Mouse (Mus musculus): ENCODE measurements around the gene Lsm14a. TPM values are rescaled to one million over a fixed set of nuclear protein-coding genes. Genes with fewer than 3 reads are reported as not detected.

Gene Lsm14a
- polyA plus RNA-seq, 1 experiment from 2014 or later = 38.2 TPM

GRCm38 (mm10) chr7:34387784-34388444 is 5.2 kb downstream of the Lsm14a start:
- Histone ChIP-seq H3K36me3 (replicated peaks; ENCODE audit: control insufficient read depth, insufficient read depth) (no peaks in the 10 kb centered on the region), H3K9me3 (ENCODE audit: control insufficient read depth, low read length) (no peaks in the 10 kb centered on the region), H3K27me3 (ENCODE audit: control insufficient read depth, insufficient read depth, low read length) (no peaks in the 10 kb centered on the region), H3K4me3 (replicated peaks; ENCODE audit: low read length) (peak overlapping the region; percentile 98), H3K9ac (peak overlapping the region; percentile 91), H3K4me2 (replicated peaks) (peak overlapping the region; percentile 99), H3K27ac (no peak overlapping the region), H3K4me1 (replicated peaks; ENCODE audit: control insufficient read depth, insufficient read depth, low read length) (peaks cover 44% of the 10 kb centered on the region)
- DNase-seq (ENCODE audit: low spot score) (no peak), ATAC-seq (ENCODE audit: low FRiP score) (no peak)
- 2% methylated on average over 5 of the region's 5 CpGs for WGBS

DNA sequence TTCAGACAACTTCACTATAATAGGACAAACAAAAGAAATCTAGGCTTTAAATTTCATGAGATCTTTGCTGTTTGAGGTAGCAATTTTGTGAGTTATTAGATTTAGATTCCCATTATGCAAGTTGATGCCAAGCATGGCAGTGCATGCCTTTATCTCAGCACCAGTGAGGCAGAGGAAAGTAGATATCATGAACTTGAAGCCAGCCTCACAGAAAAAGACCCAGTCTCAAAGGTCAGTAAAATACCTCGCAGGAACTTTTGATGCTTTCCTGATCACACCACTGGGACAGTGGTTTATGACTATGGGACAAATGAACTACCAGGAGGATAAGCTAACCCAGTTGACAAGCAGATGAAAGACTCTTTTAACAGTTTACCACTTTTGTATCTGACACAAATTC is 10.3 kb downstream of the Lsm14a start:
- WGBS = 71% methylated on average over 1 of the region's 1 CpGs
- no peak for ATAC-seq (ENCODE audit: low FRiP score)

GRCm38 (mm10) chr7:34381733-34382132 is 11.4 kb downstream of the Lsm14a start:
- no peaks in the 10 kb centered on the region for H3K9me3 ChIP-seq (ENCODE audit: control insufficient read depth, low read length)
- H3K27me3 ChIP-seq (ENCODE audit: control insufficient read depth, insufficient read depth, low read length) = no peaks in the 10 kb centered on the region
- H3K27ac ChIP-seq = no peak overlapping the region
- H3K4me2 ChIP-seq (replicated peaks) = no peak overlapping the region
- H3K4me3 ChIP-seq (replicated peaks; ENCODE audit: low read length) = no peak overlapping the region
- WGBS = 86% methylated on average over 5 of the region's 5 CpGs
- peaks cover 24% of the 10 kb centered on the region for H3K4me1 ChIP-seq (replicated peaks; ENCODE audit: control insufficient read depth, insufficient read depth, low read length)
- DNase-seq (ENCODE audit: low spot score) (no peak), ATAC-seq (ENCODE audit: low FRiP score) (no peak)
- H3K9ac ChIP-seq = no peak overlapping the region
- H3K36me3 ChIP-seq (replicated peaks; ENCODE audit: control insufficient read depth, insufficient read depth) = no peaks in the 10 kb centered on the region

More for the DNA sequence above, 10.3 kb downstream of the Lsm14a start:
- DNase-seq (ENCODE audit: low spot score) = no peak
- H3K27ac ChIP-seq = no peak overlapping the region
- H3K27me3 ChIP-seq (ENCODE audit: control insufficient read depth, insufficient read depth, low read length) = no peaks in the 10 kb centered on the region
- no peak overlapping the region for H3K4me3 ChIP-seq (replicated peaks; ENCODE audit: low read length)
- peaks cover 35% of the 10 kb centered on the region for H3K4me1 ChIP-seq (replicated peaks; ENCODE audit: control insufficient read depth, insufficient read depth, low read length)
- H3K4me2 ChIP-seq (replicated peaks) = no peak overlapping the region
- H3K36me3 ChIP-seq (replicated peaks; ENCODE audit: control insufficient read depth, insufficient read depth) = no peaks in the 10 kb centered on the region
- H3K9ac ChIP-seq = no peak overlapping the region
- H3K9me3 ChIP-seq (ENCODE audit: control insufficient read depth, low read length) = no peaks in the 10 kb centered on the region

- no peak overlapping the region for H3K9ac ChIP-seq
- DNase-seq (ENCODE audit: low spot score) (no peak), ATAC-seq (ENCODE audit: low FRiP score) (no peak)
- peaks cover 14% of the 10 kb centered on the region; the same call in 1 of the 2 replicates for H3K4me1 ChIP-seq (replicated peaks; ENCODE audit: control insufficient read depth, insufficient read depth, low read length)
- 95% methylated on average over 3 of the region's 3 CpGs for WGBS
- no peaks in the 10 kb centered on the region for H3K27me3 ChIP-seq (ENCODE audit: control insufficient read depth, insufficient read depth, low read length)
- no peak overlapping the region for H3K4me2 ChIP-seq (replicated peaks)
- no peaks in the 10 kb centered on the region for H3K9me3 ChIP-seq (ENCODE audit: control insufficient read depth, low read length)
- H3K4me3 ChIP-seq (replicated peaks; ENCODE audit: low read length) = no peak overlapping the region
- H3K36me3 ChIP-seq (replicated peaks; ENCODE audit: control insufficient read depth, insufficient read depth) = no peaks in the 10 kb centered on the region
- H3K27ac ChIP-seq = no peak overlapping the region
These were observed 12.8 kb downstream of the Lsm14a start for GRCm38 (mm10) chr7:34380311-34380710.

DNA sequence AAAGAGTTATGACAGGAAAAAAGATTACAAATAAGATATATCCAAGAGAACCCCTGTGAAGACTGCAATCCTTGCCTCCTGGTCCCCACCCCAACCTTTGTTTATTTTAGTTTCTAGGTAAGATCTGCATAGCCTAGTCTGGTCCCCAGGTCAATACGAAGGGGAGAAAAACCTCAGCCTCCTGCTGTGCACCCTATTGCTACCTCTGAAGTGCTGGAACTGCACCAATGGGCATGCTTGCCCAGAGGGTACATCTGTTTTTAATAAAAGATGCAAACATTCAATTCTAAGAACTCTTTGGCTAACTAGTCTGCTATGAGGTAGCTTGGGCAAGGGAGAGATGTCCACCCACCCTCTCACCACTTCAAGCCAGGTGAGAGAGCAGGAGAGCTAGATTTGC is 19.2 kb downstream of the Lsm14a start:
- Histone ChIP-seq H3K36me3 (replicated peaks; ENCODE audit: control insufficient read depth, insufficient read depth) (peaks cover 56% of the 10 kb centered on the region), H3K9me3 (ENCODE audit: control insufficient read depth, low read length) (no peaks in the 10 kb centered on the region), H3K4me3 (replicated peaks; ENCODE audit: low read length) (no peak overlapping the region), H3K9ac (no peak overlapping the region), H3K4me1 (replicated peaks; ENCODE audit: control insufficient read depth, insufficient read depth, low read length) (0 out of 2 replicates have a peak, but pooled peaks cover 8% of the 10 kb centered on the region), H3K27me3 (ENCODE audit: control insufficient read depth, insufficient read depth, low read length) (no peaks in the 10 kb centered on the region), H3K4me2 (replicated peaks) (no peak overlapping the region), H3K27ac (no peak overlapping the region)
- ATAC-seq (ENCODE audit: low FRiP score) = no peak
- WGBS = 95% methylated on average over 1 of the region's 1 CpGs
- DNase-seq (ENCODE audit: low spot score) = no peak

- DNase-seq (ENCODE audit: low spot score) = peak; percentile 69
These were observed 37.5 kb downstream of the Lsm14a start for GRCm38 (mm10) chr7:34355629-34356028.

GRCm38 (mm10) chr7:34351997-34352396 is 41.1 kb downstream of the Lsm14a start:
- no peak overlapping the region for H3K4me3 ChIP-seq (replicated peaks; ENCODE audit: low read length)
- 90% methylated on average over 1 of the region's 1 CpGs for WGBS
- no peak for DNase-seq (ENCODE audit: low spot score)
- H3K9ac ChIP-seq = no peak overlapping the region
- no peaks in the 10 kb centered on the region for H3K27me3 ChIP-seq (ENCODE audit: control insufficient read depth, insufficient read depth, low read length)
- H3K27ac ChIP-seq = no peak overlapping the region
- no peak for ATAC-seq (ENCODE audit: low FRiP score)
- no peaks in the 10 kb centered on the region for H3K4me1 ChIP-seq (replicated peaks; ENCODE audit: control insufficient read depth, insufficient read depth, low read length)
- peaks cover 93% of the 10 kb centered on the region for H3K36me3 ChIP-seq (replicated peaks; ENCODE audit: control insufficient read depth, insufficient read depth)
- no peak overlapping the region for H3K4me2 ChIP-seq (replicated peaks)
- H3K9me3 ChIP-seq (ENCODE audit: control insufficient read depth, low read length) = no peaks in the 10 kb centered on the region

More at GRCm38 (mm10) chr7:34355629-34356028, 37.5 kb downstream of the Lsm14a start:
- WGBS = 94% methylated on average over 4 of the region's 4 CpGs
- H3K27me3 ChIP-seq (ENCODE audit: control insufficient read depth, insufficient read depth, low read length) = no peaks in the 10 kb centered on the region
- no peak overlapping the region for H3K4me3 ChIP-seq (replicated peaks; ENCODE audit: low read length)
- no peak overlapping the region for H3K9ac ChIP-seq
- H3K4me2 ChIP-seq (replicated peaks) = no peak overlapping the region
- no peak for ATAC-seq (ENCODE audit: low FRiP score)
- no peak overlapping the region for H3K27ac ChIP-seq
- peaks cover 74% of the 10 kb centered on the region for H3K36me3 ChIP-seq (replicated peaks; ENCODE audit: control insufficient read depth, insufficient read depth)
- H3K9me3 ChIP-seq (ENCODE audit: control insufficient read depth, low read length) = no peaks in the 10 kb centered on the region
- no peaks in the 10 kb centered on the region for H3K4me1 ChIP-seq (replicated peaks; ENCODE audit: control insufficient read depth, insufficient read depth, low read length)

GRCm38 (mm10) chr7:34350166-34350565 is 42.9 kb downstream of the Lsm14a start:
- DNase-seq (ENCODE audit: low spot score) (no peak), ATAC-seq (ENCODE audit: low FRiP score) (no peak)
- H3K36me3 ChIP-seq (replicated peaks; ENCODE audit: control insufficient read depth, insufficient read depth) = peaks cover 96% of the 10 kb centered on the region
- no peaks in the 10 kb centered on the region for H3K9me3 ChIP-seq (ENCODE audit: control insufficient read depth, low read length)
- WGBS = 93% methylated on average over 5 of the region's 5 CpGs
- H3K27ac ChIP-seq = no peak overlapping the region
- H3K4me2 ChIP-seq (replicated peaks) = no peak overlapping the region
- no peak overlapping the region for H3K9ac ChIP-seq
- H3K4me3 ChIP-seq (replicated peaks; ENCODE audit: low read length) = no peak overlapping the region
- no peaks in the 10 kb centered on the region for H3K4me1 ChIP-seq (replicated peaks; ENCODE audit: control insufficient read depth, insufficient read depth, low read length)
- H3K27me3 ChIP-seq (ENCODE audit: control insufficient read depth, insufficient read depth, low read length) = no peaks in the 10 kb centered on the region

DNA sequence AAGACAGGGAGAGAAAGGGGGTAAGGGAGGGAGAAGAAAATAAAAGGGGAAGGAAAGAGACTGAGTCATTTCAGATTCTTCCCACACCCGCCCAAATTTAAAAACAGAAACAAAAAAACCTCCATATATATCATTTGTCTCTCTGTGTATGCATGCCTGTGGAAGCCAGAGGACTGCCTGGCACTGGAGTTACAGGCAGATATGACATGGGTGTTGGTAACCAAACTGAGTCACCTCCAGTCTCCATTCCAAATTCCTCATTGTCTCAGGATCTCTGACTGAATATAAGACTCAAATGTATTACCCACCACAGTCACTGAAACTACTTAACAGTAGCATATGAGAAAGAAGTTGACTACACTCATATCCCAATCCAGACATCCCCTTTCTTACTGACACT is 45.1 kb downstream of the Lsm14a start:
- peaks cover 98% of the 10 kb centered on the region for H3K36me3 ChIP-seq (replicated peaks; ENCODE audit: control insufficient read depth, insufficient read depth)
- no peak overlapping the region for H3K27ac ChIP-seq
- no peaks in the 10 kb centered on the region for H3K27me3 ChIP-seq (ENCODE audit: control insufficient read depth, insufficient read depth, low read length)
- DNase-seq (ENCODE audit: low spot score) = no peak
- no peak overlapping the region for H3K4me2 ChIP-seq (replicated peaks)
- ATAC-seq (ENCODE audit: low FRiP score) = no peak
- 90% methylated on average over 1 of the region's 1 CpGs for WGBS
- H3K9ac ChIP-seq = no peak overlapping the region
- no peaks in the 10 kb centered on the region for H3K9me3 ChIP-seq (ENCODE audit: control insufficient read depth, low read length)
- no peak overlapping the region for H3K4me3 ChIP-seq (replicated peaks; ENCODE audit: low read length)
- no peaks in the 10 kb centered on the region for H3K4me1 ChIP-seq (replicated peaks; ENCODE audit: control insufficient read depth, insufficient read depth, low read length)

DNA sequence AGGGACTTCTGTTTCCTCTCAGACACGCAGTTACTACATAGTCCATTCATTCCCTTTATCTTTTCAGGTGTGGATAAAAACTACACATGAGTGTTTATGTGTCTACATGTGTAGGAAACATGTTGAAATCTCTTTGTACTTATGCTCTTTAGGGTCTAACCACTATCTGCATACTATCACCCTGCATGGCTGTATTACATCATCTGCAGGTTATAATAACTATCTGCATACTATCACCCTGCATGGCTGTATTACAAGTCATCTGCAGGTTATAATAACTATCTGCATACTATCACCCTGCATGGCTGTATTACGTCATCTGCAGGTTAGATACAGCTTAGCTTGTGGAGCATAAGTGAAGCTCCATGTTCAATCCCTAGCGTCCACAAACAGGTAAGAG is 46.1 kb downstream of the Lsm14a start:
- no peak overlapping the region for H3K4me2 ChIP-seq (replicated peaks)
- no peak overlapping the region for H3K4me3 ChIP-seq (replicated peaks; ENCODE audit: low read length)
- no peaks in the 10 kb centered on the region for H3K27me3 ChIP-seq (ENCODE audit: control insufficient read depth, insufficient read depth, low read length)
- DNase-seq (ENCODE audit: low spot score) (no peak), ATAC-seq (ENCODE audit: low FRiP score) (no peak)
- H3K9me3 ChIP-seq (ENCODE audit: control insufficient read depth, low read length) = no peaks in the 10 kb centered on the region
- H3K27ac ChIP-seq = no peak overlapping the region
- H3K36me3 ChIP-seq (replicated peaks; ENCODE audit: control insufficient read depth, insufficient read depth) = peaks cover 97% of the 10 kb centered on the region
- WGBS = 98% methylated on average over 3 of the region's 3 CpGs
- no peak overlapping the region for H3K9ac ChIP-seq
- H3K4me1 ChIP-seq (replicated peaks; ENCODE audit: control insufficient read depth, insufficient read depth, low read length) = no peaks in the 10 kb centered on the region

Measured in hindbrain, embryonic 14.5 days (tissue).